Mouse (Mus musculus) spleen, adult 2 months (tissue): ENCODE measurements around the gene Gadd45a. TPM values are rescaled to one million over a fixed set of nuclear protein-coding genes. Genes with fewer than 3 reads are reported as not detected.

Experiments used
- DNase-seq, 2 experiments: peaks; one replicate each; pipeline versions ENCODE4 v3.0.0 to v3.0.0-alpha.2; 2012 to 2021; ENCODE audit warnings: low spot score in 2 of 2, low read depth in 1 of 2
- H3K27ac ChIP-seq: fragments of 200-500 bp; 2 replicates; pipeline ENCODE4 v1.5.1; 2012; ENCODE audit warnings: low read length, inconsistent platforms; ENCODE audit not compliant: insufficient read depth
- H3K27me3 ChIP-seq: fragments of 200-500 bp; 2 replicates; pipeline ENCODE4 v1.6.1; 2012; ENCODE audit warnings: mild to moderate bottlenecking, moderate library complexity, low read length, inconsistent platforms; ENCODE audit not compliant: control insufficient read depth, insufficient read depth
- H3K36me3 ChIP-seq: fragments of 200-500 bp; 2 replicates; pipeline ENCODE4 v1.6.1; 2012; ENCODE audit warnings: mild to moderate bottlenecking, low read length, inconsistent platforms; ENCODE audit not compliant: control insufficient read depth, insufficient read depth
- H3K4me1 ChIP-seq: fragments of 200-500 bp; 2 replicates; pipeline ENCODE4 v1.6.1; 2011; ENCODE audit warnings: inconsistent platforms; ENCODE audit not compliant: control insufficient read depth, insufficient read depth, insufficient read length
- H3K4me3 ChIP-seq: fragments of 200-500 bp; 2 replicates; pipeline ENCODE4 v1.5.1; 2011; ENCODE audit warnings: mild to moderate bottlenecking, inconsistent platforms; ENCODE audit not compliant: insufficient read depth, insufficient read length; ENCODE audit errors: extremely low read depth
- CTCF ChIP-seq: fragments of 200-500 bp; IDR thresholded peaks from 2 replicates; pipeline ENCODE4 v1.5.1; 2011; ENCODE audit warnings: mild to moderate bottlenecking, inconsistent platforms; ENCODE audit not compliant: insufficient read depth, insufficient read length, insufficient replicate concordance; ENCODE audit errors: extremely low read depth
- POLR2A ChIP-seq: fragments of 200-500 bp; IDR thresholded peaks from 2 replicates; pipeline ENCODE4 v1.6.1; 2011; ENCODE audit warnings: low read depth, low read length, inconsistent platforms
- WGBS: fragments of 180-500 bp; shearing (Covaris S2); methylation state at CpG from one replicate; pipeline ENCODE4 v1.1.7; 2018; 5-methylcytosine and 5-hydroxymethylcytosine counted together
- polyA plus RNA-seq: library from polyadenylated mRNA; depleted of rRNA; stranded (reverse); fragments of >200 nt; gene quantifications from 2 replicates; pipeline ENCODE4 v1.2.3, GENCODE M21; 2012

Gadd45a gene
- polyA plus RNA-seq, 1 experiment, result 56.9 TPM

DNA sequence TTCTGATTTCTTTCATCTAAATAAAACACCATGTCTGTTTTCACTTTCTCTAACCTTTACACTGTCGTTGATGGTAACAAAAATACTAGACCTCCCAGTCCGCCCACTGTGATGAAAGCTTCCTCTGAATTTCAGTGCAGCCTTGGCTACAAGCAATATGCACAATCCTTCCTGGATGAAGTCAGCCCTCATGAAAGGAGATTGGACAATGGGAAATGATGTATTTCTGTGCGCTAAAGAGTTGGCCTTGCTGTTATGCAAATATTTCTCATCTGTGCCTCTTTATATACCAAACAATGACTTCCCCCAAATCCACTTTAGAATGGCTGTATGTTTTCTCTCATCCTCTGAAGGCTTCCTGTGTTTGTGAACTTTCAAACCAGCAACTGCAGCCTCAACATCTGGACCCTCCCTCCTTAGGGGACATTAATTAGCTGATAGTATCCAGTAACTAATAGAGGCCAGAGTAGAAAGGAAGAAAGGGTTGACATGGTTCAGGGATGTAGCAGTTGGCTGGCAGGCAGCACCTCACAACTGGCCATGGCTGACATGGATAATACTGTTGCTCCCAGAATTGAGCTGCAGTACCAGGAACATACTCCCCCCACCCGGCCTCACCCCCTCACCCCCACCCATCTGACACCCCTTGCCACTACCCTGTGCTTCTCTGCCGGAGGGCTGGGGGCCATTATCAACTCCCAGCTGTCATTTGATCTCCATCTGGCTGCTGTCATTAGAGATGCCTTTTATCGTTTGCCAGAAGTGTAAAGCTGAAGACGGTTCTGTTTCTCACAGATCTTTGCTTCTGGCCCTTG, 11.8 kb upstream of the Gadd45a start:
- Histone ChIP-seq H3K36me3 (no peaks in the 10 kb centered on the region), H3K27me3 (no peaks in the 10 kb centered on the region), H3K27ac (no peak overlapping the region), H3K4me1 (no peaks in the 10 kb centered on the region), H3K4me3 (no peak overlapping the region)
- TF ChIP-seq POLR2A (no peak), CTCF (no peak)
- DNase-seq, result no peak
- 77% methylated on average over 7 of the region's 7 CpGs for WGBS

DNA sequence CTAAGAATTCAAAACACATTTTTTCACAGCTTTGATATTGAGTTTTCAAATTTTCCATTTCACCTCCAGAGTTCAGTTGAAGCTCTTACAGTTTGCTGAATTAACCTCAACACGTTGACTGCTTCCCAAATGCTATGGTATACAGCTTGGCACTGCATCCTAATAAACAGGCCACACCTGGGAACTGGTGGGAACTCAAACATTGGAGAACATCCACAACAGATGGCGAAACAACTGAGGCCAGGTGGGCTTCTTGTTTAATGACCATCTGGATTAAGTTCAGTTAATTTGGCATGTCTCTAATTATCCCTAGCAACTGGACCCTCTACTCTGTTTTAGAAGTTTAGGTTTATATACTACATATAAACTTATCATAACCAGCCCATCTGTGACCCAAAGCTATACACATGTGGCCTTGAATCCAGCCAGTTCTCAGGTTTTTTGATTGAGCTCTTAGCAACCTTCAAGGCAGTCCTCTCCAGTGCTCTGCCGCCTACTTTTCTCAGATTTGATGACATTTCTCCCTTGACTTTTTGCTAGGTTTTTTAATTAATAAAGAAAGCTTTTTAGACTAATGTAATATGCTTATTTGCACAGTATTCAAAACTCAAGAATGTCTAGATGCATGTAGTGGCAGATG, 10.9 kb upstream of the Gadd45a start:
- WGBS, result 91% methylated on average over 3 of the region's 3 CpGs
- Histone ChIP-seq H3K4me3 (no peak overlapping the region), H3K36me3 (no peaks in the 10 kb centered on the region), H3K27ac (no peak overlapping the region), H3K4me1 (no peaks in the 10 kb centered on the region), H3K27me3 (no peaks in the 10 kb centered on the region)
- no peak for TF ChIP-seq POLR2A
- TF ChIP-seq CTCF, result no peak
- no peak for DNase-seq

DNA sequence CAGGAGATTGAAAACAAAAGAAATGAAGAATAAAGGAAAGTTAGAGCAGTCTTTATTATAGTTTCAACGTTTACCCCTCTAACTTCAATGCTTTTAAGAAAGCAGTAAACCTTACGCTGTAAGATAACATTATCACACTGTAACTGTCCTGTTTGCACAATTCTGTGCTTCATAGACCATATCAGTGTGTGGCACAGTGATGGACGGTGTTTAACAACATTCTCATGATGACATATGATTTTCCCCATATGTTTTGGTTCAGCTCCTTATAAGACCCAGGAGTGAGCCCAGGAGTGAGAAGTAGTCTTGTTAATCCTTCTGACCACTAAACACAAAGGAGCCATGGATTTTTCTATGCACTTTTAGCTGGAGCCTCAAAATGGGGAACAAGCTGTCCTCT, 9.7 kb upstream of the Gadd45a start:
- no peak for TF ChIP-seq CTCF
- TF ChIP-seq POLR2A, result no peak
- no peak overlapping the region for H3K4me3 ChIP-seq
- no peaks in the 10 kb centered on the region for H3K4me1 ChIP-seq
- no peaks in the 10 kb centered on the region for H3K36me3 ChIP-seq
- H3K27me3 ChIP-seq, result no peaks in the 10 kb centered on the region
- DNase-seq, result no peak
- no peak overlapping the region for H3K27ac ChIP-seq
- WGBS, result 82% methylated on average over 3 of the region's 3 CpGs

DNA sequence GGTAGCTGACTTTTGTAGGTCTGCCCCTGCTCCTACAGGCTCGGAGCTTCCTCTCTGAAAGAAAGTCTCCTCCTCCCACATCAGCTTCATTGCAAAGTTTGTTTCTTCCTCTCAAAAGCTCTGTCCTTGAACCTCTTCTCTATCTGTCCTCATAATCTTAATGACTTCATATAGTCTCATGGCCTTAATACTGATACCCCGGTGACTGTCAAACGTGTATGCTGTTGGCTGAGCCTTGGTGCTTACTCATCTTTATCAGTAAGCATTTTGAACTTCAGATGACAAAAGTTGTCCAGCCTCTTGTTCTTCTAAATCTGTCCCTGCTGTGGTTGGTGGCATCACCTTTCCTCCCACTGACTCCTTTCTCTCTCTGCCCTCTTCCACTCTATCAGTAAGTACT, 8.2 kb upstream of the Gadd45a start:
- TF ChIP-seq CTCF (no peak), POLR2A (no peak)
- Histone ChIP-seq H3K27me3 (no peaks in the 10 kb centered on the region), H3K4me1 (no peaks in the 10 kb centered on the region), H3K36me3 (no peaks in the 10 kb centered on the region), H3K4me3 (no peak overlapping the region), H3K27ac (no peak overlapping the region)
- 75% methylated on average over 3 of the region's 3 CpGs for WGBS
- DNase-seq, result no peak

DNA sequence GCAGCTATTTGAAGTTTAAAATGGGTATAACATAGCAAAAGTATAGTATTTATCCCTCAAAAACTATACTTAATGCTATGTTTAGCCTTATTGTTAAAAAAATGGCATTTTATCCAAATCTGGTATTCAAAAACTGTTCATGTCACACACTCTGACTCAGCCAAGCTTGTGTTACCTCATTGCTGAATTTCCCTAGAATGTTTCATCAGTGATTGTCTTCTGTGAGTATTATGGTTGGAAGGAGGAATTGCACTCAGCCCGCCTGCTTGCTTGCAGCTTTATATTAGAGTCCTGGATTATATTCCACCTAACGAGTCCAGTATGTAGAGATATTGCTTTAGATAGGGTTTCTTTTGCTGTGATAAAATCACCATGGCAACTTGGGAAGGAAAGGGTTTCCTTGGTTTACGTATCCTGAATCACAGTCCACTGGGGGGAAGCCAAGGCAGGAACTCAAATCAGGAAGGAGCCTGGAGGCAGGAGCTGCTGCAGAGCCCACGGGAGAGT, 3.7 kb upstream of the Gadd45a start:
- Histone ChIP-seq H3K4me1 (0 out of 2 replicates have a peak, but pooled peaks cover under 1% of the 10 kb centered on the region), H3K4me3 (no peak overlapping the region), H3K27me3 (no peaks in the 10 kb centered on the region; the same call in 1 of the 2 replicates), H3K36me3 (no peaks in the 10 kb centered on the region), H3K27ac (no peak overlapping the region)
- TF ChIP-seq CTCF (no peak), POLR2A (no peak)
- WGBS, result 82% methylated on average over 4 of the region's 4 CpGs
- no peak for DNase-seq

DNA sequence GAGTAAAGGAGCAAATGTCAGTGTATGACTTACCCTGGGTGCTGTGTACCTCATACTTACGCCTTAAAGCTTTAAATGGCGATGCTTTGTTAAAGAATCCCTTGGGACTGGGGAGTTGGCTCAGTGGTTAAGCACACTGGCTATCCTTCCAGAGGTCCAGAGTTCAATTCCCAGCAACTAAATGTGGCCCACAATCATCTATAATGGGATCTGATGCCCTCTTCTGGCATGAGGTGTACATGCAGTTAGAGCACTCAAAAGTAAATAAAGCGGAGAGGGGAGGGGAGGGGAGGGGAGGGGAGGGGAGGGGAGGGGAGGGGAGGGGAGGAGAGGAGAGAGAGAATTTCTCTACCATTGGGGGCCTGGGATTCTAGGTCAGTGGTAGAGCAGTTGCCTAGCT, 1.7 kb upstream of the Gadd45a start:
- WGBS, result 94% methylated on average over 2 of the region's 3 CpGs
- no peaks in the 10 kb centered on the region; the same call in 1 of the 2 replicates for H3K27me3 ChIP-seq
- H3K4me3 ChIP-seq, result no peak overlapping the region
- peaks cover 5% of the 10 kb centered on the region; the same call in 1 of the 2 replicates for H3K36me3 ChIP-seq
- TF ChIP-seq POLR2A (no peak), CTCF (no peak)
- H3K4me1 ChIP-seq, result 0 out of 2 replicates have a peak, but pooled peaks cover 4% of the 10 kb centered on the region
- DNase-seq, result no peak
- H3K27ac ChIP-seq, result no peak overlapping the region
